Mouse (Mus musculus): ENCODE measurements around the gene Itgb4. TPM values are rescaled to one million over a fixed set of nuclear protein-coding genes. Genes with fewer than 3 reads are reported as not detected.

Gene Itgb4
- polyA plus RNA-seq (2016; fragmentation: Nextera tagmentation; extraction: Ambion mirVana): 0.59 and 1.3 TPM in 2 replicates

- H3K27me3 ChIP-seq: peaks cover 60% of the 10 kb centered on the region
- H3K4me3 ChIP-seq: peak within 1 kb of the TSS; percentile 35
- no peak for ATAC-seq (ENCODE audit: low FRiP score, low read depth)
- H3K4me2 ChIP-seq (replicated peaks): peak within 1 kb of the TSS; percentile 51
- peaks cover 12% of the 10 kb centered on the region for H3K4me1 ChIP-seq
- no peaks in the 10 kb centered on the region for H3K36me3 ChIP-seq
- H3K9ac ChIP-seq (replicated peaks): peak within 1 kb of the TSS; percentile 20; the same call in 1 of the 2 replicates
- no peak within 1 kb of the TSS for H3K27ac ChIP-seq (replicated peaks)
- 21% methylated on average over 31 of the region's 58 CpGs for WGBS
- H3K9me3 ChIP-seq: no peaks in the 10 kb centered on the region
Measured at GRCm38 (mm10) chr11:115974309-115975082, at the start of gene Itgb4. Gene Itgb4 (plus strand): TSS chr11:115974709.

GRCm38 (mm10) chr11:115929031-115929430 lies 45.5 kb upstream of the Itgb4 start:
- Histone ChIP-seq H3K4me3 (no peak overlapping the region), H3K9me3 (no peaks in the 10 kb centered on the region), H3K36me3 (peaks cover 36% of the 10 kb centered on the region), H3K4me2 (replicated peaks) (no peak overlapping the region), H3K9ac (replicated peaks) (no peak overlapping the region), H3K27me3 (no peaks in the 10 kb centered on the region), H3K27ac (replicated peaks) (no peak overlapping the region), H3K4me1 (peaks cover 12% of the 10 kb centered on the region)
- 94% methylated on average over 8 of the region's 8 CpGs for WGBS
- no peak for ATAC-seq (ENCODE audit: low FRiP score, low read depth)

- H3K4me3 ChIP-seq: no peak overlapping the region
- no peak overlapping the region for H3K27ac ChIP-seq (replicated peaks)
- H3K27me3 ChIP-seq: no peaks in the 10 kb centered on the region
- peaks cover 31% of the 10 kb centered on the region for H3K36me3 ChIP-seq
- 83% methylated on average over 3 of the region's 3 CpGs for WGBS
- H3K9me3 ChIP-seq: no peaks in the 10 kb centered on the region
- no peak overlapping the region for H3K4me2 ChIP-seq (replicated peaks)
- H3K9ac ChIP-seq (replicated peaks): no peak overlapping the region
- ATAC-seq (ENCODE audit: low FRiP score, low read depth): no peak
- peaks cover 20% of the 10 kb centered on the region for H3K4me1 ChIP-seq
Measured at GRCm38 (mm10) chr11:115929818-115930217, 44.7 kb upstream of the Itgb4 start.

- Histone ChIP-seq H3K4me2 (replicated peaks) (no peak overlapping the region), H3K27ac (replicated peaks) (no peak overlapping the region), H3K36me3 (peaks cover 31% of the 10 kb centered on the region), H3K4me1 (peaks cover 26% of the 10 kb centered on the region), H3K27me3 (no peaks in the 10 kb centered on the region), H3K9ac (replicated peaks) (no peak overlapping the region), H3K4me3 (no peak overlapping the region), H3K9me3 (no peaks in the 10 kb centered on the region)
- ATAC-seq (ENCODE audit: low FRiP score, low read depth): no peak
- 73% methylated on average over 3 of the region's 3 CpGs for WGBS
Measured at GRCm38 (mm10) chr11:115931235-115931634, 43.3 kb upstream of the Itgb4 start.

GRCm38 (mm10) chr11:115933108-115933746 lies 41.3 kb upstream of the Itgb4 start, which contains the start of the genes Sap30bp and Recql5:
Gene Sap30bp (plus strand): TSS chr11:115933282.
Gene Recql5 (minus strand): TSS chr11:115933477.
- H3K4me1 ChIP-seq: peaks cover 26% of the 10 kb centered on the region
- under 1% methylated on average over 28 of the region's 28 CpGs for WGBS
- peak within 1 kb of the TSS; percentile 98 for H3K4me2 ChIP-seq (replicated peaks)
- H3K9me3 ChIP-seq: no peaks in the 10 kb centered on the region
- H3K36me3 ChIP-seq: peaks cover 37% of the 10 kb centered on the region
- ATAC-seq (ENCODE audit: low FRiP score, low read depth): peak; percentile 99
- peak within 1 kb of the TSS; percentile 70 for H3K4me3 ChIP-seq
- no peak within 1 kb of the TSS for H3K27ac ChIP-seq (replicated peaks)
- H3K9ac ChIP-seq (replicated peaks): peak within 1 kb of the TSS; percentile 74
- H3K27me3 ChIP-seq: no peaks in the 10 kb centered on the region

GRCm38 (mm10) chr11:115933747-115934110 lies 40.8 kb upstream of the Itgb4 start:
- peaks cover 26% of the 10 kb centered on the region for H3K4me1 ChIP-seq
- H3K9me3 ChIP-seq: no peaks in the 10 kb centered on the region
- H3K4me2 ChIP-seq (replicated peaks): peak overlapping the region; percentile 98
- H3K27ac ChIP-seq (replicated peaks): no peak overlapping the region
- peaks cover 37% of the 10 kb centered on the region for H3K36me3 ChIP-seq
- ATAC-seq (ENCODE audit: low FRiP score, low read depth): peak; percentile 58; the same call in 1 of the 2 replicates
- H3K4me3 ChIP-seq: peak overlapping the region; percentile 70
- no peaks in the 10 kb centered on the region for H3K27me3 ChIP-seq
- WGBS: 2% methylated on average over 16 of the region's 16 CpGs
- peak overlapping the region; percentile 74 for H3K9ac ChIP-seq (replicated peaks)

- Histone ChIP-seq H3K4me2 (replicated peaks) (no peak overlapping the region), H3K4me3 (no peak overlapping the region), H3K27ac (replicated peaks) (no peak overlapping the region), H3K9ac (replicated peaks) (no peak overlapping the region), H3K27me3 (no peaks in the 10 kb centered on the region), H3K4me1 (peaks cover 6% of the 10 kb centered on the region), H3K36me3 (peaks cover 87% of the 10 kb centered on the region), H3K9me3 (no peaks in the 10 kb centered on the region)
- no peak for ATAC-seq (ENCODE audit: low FRiP score, low read depth)
- WGBS: 41% methylated on average over 6 of the region's 6 CpGs
Measured at GRCm38 (mm10) chr11:115939690-115940329, 34.7 kb upstream of the Itgb4 start.

- H3K4me2 ChIP-seq (replicated peaks): no peak overlapping the region
- H3K9ac ChIP-seq (replicated peaks): no peak overlapping the region
- no peak overlapping the region for H3K4me3 ChIP-seq
- no peaks in the 10 kb centered on the region for H3K9me3 ChIP-seq
- no peak overlapping the region for H3K27ac ChIP-seq (replicated peaks)
- H3K4me1 ChIP-seq: no peaks in the 10 kb centered on the region
- WGBS: 85% methylated on average over 7 of the region's 7 CpGs
- H3K36me3 ChIP-seq: peaks cover 90% of the 10 kb centered on the region
- no peaks in the 10 kb centered on the region for H3K27me3 ChIP-seq
- ATAC-seq (ENCODE audit: low FRiP score, low read depth): no peak
Measured at GRCm38 (mm10) chr11:115941980-115942379, 32.5 kb upstream of the Itgb4 start.

GRCm38 (mm10) chr11:115945247-115945646 lies 29.3 kb upstream of the Itgb4 start:
- no peak for ATAC-seq (ENCODE audit: low FRiP score, low read depth)
- 94% methylated on average over 8 of the region's 8 CpGs for WGBS
- Histone ChIP-seq H3K9me3 (no peaks in the 10 kb centered on the region), H3K36me3 (peaks cover 86% of the 10 kb centered on the region), H3K4me2 (replicated peaks) (no peak overlapping the region), H3K9ac (replicated peaks) (no peak overlapping the region), H3K4me3 (no peak overlapping the region), H3K27me3 (no peaks in the 10 kb centered on the region), H3K27ac (replicated peaks) (no peak overlapping the region), H3K4me1 (no peaks in the 10 kb centered on the region)

- Histone ChIP-seq H3K4me3 (no peak overlapping the region), H3K27me3 (no peaks in the 10 kb centered on the region), H3K27ac (replicated peaks) (no peak overlapping the region), H3K4me1 (no peaks in the 10 kb centered on the region), H3K4me2 (replicated peaks) (no peak overlapping the region), H3K9me3 (no peaks in the 10 kb centered on the region), H3K9ac (replicated peaks) (no peak overlapping the region), H3K36me3 (peaks cover 85% of the 10 kb centered on the region)
- WGBS: 87% methylated on average over 9 of the region's 9 CpGs
- ATAC-seq (ENCODE audit: low FRiP score, low read depth): no peak
Measured at GRCm38 (mm10) chr11:115946221-115946828, 28.2 kb upstream of the Itgb4 start.

GRCm38 (mm10) chr11:115948316-115948715 lies 26.2 kb upstream of the Itgb4 start:
- H3K4me1 ChIP-seq: no peaks in the 10 kb centered on the region
- 92% methylated on average over 9 of the region's 9 CpGs for WGBS
- H3K4me2 ChIP-seq (replicated peaks): no peak overlapping the region
- no peak for ATAC-seq (ENCODE audit: low FRiP score, low read depth)
- H3K9ac ChIP-seq (replicated peaks): no peak overlapping the region
- no peaks in the 10 kb centered on the region for H3K27me3 ChIP-seq
- H3K9me3 ChIP-seq: no peaks in the 10 kb centered on the region
- H3K36me3 ChIP-seq: peaks cover 86% of the 10 kb centered on the region
- H3K4me3 ChIP-seq: no peak overlapping the region
- H3K27ac ChIP-seq (replicated peaks): no peak overlapping the region

All from midbrain, embryonic 12.5 days (tissue).